Mouse (Mus musculus) lung, postnatal 10 days (tissue): ENCODE results near the gene Gpr3.

Source experiments
- DNase-seq: peaks from one replicate; pipeline ENCODE4 v3.0.0; 2021

Gpr3 gene

GRCm38 (mm10) chr4:133233285-133233976 is 21.1 kb upstream of the Gpr3 start:
- DNase-seq = peak; percentile 74

- no peak for DNase-seq
These were observed 17.2 kb upstream of the Gpr3 start for GRCm38 (mm10) chr4:133229582-133229981.

- no peak for DNase-seq
These were observed 15.3 kb upstream of the Gpr3 start for GRCm38 (mm10) chr4:133227636-133228035.

- peak; percentile 63 for DNase-seq
These were observed 13.7 kb upstream of the Gpr3 start for GRCm38 (mm10) chr4:133226073-133226472.

GRCm38 (mm10) chr4:133223875-133224274 is 11.5 kb upstream of the Gpr3 start:
- no peak for DNase-seq

GRCm38 (mm10) chr4:133221701-133222100 is 9.4 kb upstream of the Gpr3 start:
- no peak for DNase-seq

GRCm38 (mm10) chr4:133220656-133221055 is 8.3 kb upstream of the Gpr3 start:
- peak; percentile 67 for DNase-seq

GRCm38 (mm10) chr4:133218745-133219144 is 6.4 kb upstream of the Gpr3 start:
- DNase-seq = no peak

GRCm38 (mm10) chr4:133217641-133218040 is 5.3 kb upstream of the Gpr3 start:
- peak; percentile 72 for DNase-seq

- no peak for DNase-seq
These were observed 1.3 kb upstream of the Gpr3 start for GRCm38 (mm10) chr4:133213661-133214060.

GRCm38 (mm10) chr4:133213268-133213590 is 893 bp upstream of the Gpr3 start:
- peak; percentile 64 for DNase-seq

- peak; percentile 89 for DNase-seq
These were observed 379 bp upstream of the Gpr3 start for GRCm38 (mm10) chr4:133212562-133213267.

- DNase-seq = no peak
These were observed 1.4 kb downstream of the Gpr3 start for GRCm38 (mm10) chr4:133210788-133211390.

- DNase-seq = no peak
These were observed 2.1 kb downstream of the Gpr3 start for GRCm38 (mm10) chr4:133210023-133210787.

GRCm38 (mm10) chr4:133209366-133209765 is 3.0 kb downstream of the Gpr3 start:
- DNase-seq = peak; percentile 67

GRCm38 (mm10) chr4:133204379-133204778 is 8.0 kb downstream of the Gpr3 start:
- DNase-seq = no peak

- DNase-seq = no peak
These were observed 8.7 kb downstream of the Gpr3 start for GRCm38 (mm10) chr4:133203591-133203990.

GRCm38 (mm10) chr4:133202254-133202653 is 10.1 kb downstream of the Gpr3 start:
- DNase-seq = no peak

- peak; percentile 83 for DNase-seq
These were observed 11.1 kb downstream of the Gpr3 start for GRCm38 (mm10) chr4:133201006-133201771.

- DNase-seq = peak; percentile 84
These were observed 12.0 kb downstream of the Gpr3 start for GRCm38 (mm10) chr4:133200343-133200742.

- DNase-seq = no peak
These were observed 12.6 kb downstream of the Gpr3 start for GRCm38 (mm10) chr4:133199743-133200142.

- DNase-seq = peak; percentile 63
These were observed 13.8 kb downstream of the Gpr3 start for GRCm38 (mm10) chr4:133198337-133199180.
